Mouse (Mus musculus) mouse embryonic stem cell (cell line): ENCODE results near the gene Sorbs2.

ENCODE experiments used
- in situ Hi-C, 2 experiments: fragments of 300-500 bp; cut with MboI; formaldehyde crosslinking; loops; 1 replicate in 1 of 2; 3 replicates in 1 of 2; pipeline ENCODE4 v1.14.3; 2019 to 2020; ENCODE audit warnings: low sequenced_read_pairs in 2 of 2, low pct_unique_long_range_greater_than_20kb in 1 of 2, mixed read lengths in 1 of 2; ENCODE audit not compliant: unreplicated experiment in 1 of 2

Gene Sorbs2

DNA sequence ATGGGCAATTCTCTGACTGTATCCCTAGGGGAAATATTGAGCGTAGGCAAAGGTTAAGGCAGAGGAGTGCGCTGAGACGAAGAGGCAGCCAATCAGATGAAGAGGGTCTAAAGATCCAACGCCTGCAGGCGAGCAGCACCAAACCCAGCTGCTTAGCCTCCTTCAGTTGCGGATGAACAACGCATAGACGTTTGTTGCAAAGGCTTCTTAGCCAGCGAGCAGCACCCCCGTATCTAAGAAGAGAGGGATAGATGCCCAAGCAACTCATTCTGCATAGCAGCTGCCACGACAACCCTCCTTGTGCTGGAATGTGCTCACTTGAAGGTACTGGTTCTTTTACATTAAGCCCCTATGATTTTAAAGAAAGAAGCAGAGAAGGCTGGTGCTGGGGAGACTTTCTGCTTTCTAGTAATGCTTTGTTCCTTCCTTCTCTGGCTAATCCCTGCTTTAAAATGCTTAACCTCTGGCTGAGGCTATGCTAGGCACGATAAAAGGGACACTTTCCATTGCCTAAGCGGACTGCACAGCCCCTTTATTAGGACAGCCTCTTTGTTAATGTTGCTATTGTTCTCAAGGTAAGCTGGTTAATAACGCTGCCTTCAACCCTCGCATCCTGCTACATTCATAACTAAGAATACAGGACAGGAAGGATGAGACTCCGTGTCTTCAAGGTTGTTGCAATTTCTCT, at the start of gene Sorbs2:
Gene Sorbs2 (plus strand): TSS at position 155 of the 688 bp plus-strand sequence.
- in situ Hi-C loops: no loop called here

DNA sequence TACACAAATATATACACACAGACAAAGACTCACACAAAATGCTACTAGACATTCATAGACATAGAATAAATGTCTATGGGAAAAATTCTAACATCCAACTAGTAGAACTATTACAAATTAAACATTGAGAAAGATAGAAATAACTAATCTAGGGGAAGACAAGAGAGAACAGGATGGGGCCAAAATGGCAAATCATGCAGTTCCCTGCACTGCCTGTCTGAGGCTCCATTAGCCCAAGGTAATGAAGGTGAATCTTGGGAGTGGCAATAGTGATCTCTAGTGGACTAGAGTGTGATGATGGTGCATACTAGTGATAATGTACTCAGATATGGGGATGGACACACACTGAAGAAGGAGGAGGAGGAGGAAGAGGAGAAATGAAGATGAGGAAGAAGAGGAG, 49.7 kb upstream of the Sorbs2 start:
- in situ Hi-C loops: loop anchor here (10.0 to 25.0 kb wide), 2 partner anchors 329 to 477 kb away; partner anchors contain the start of gene Ccdc110 (in 1 of the 2)

DNA sequence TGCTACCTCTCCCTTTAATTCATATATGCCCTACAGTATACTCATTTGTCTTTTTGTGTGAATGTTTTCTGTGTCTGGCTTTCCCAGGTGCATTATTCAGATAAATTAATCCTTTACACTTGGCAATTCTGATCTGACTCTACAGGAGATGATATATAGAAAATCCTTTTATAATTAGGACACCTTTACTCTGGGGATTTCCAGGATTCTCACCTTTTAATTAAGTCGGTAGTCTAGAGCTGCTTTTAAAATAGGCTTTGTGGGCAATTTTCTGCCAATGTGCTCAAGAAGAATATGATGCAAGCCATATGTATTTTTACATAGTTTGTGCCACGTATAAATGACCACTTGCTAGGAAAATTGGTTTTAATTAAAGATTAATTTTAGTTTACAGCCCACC, 38.6 kb upstream of the Sorbs2 start:
- in situ Hi-C loops: loop anchor here (25.0 kb wide), 1 partner anchor 318 kb away; no protein-coding TSS in a partner anchor

DNA sequence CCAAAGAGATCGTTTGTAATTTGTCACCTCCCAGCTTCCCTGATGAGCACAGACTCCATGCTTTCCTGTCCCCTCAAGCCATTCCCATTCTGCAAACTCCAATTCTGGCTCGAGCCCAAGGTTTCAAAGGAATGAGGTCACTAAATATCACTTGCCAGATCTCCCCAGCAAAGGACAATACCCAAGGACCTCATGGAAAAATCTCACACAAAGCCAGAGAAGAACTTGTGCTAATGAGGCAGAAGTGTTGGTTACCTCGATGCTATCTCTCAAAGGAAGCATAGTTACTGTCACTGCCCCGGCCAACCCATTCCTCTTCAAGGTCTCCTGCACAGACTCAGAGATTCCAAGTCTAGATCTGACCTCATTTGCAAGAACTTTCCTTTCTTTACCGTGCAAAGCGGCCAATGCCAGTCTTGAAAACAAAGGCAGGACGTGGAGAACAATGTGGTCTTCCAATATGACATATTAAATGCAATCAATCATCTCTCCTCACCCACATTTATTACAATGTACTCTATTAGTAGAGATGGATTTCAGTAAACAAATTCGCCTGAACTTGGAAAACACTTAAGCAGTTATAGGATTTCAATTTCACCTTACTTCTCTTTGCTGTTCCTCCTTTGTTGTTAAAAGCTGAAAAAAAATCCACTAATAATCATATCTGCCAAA, 37.9 kb upstream of the Sorbs2 start:
- in situ Hi-C loops: loop anchor here (25.0 kb wide), 1 partner anchor 318 kb away; no protein-coding TSS in a partner anchor

DNA sequence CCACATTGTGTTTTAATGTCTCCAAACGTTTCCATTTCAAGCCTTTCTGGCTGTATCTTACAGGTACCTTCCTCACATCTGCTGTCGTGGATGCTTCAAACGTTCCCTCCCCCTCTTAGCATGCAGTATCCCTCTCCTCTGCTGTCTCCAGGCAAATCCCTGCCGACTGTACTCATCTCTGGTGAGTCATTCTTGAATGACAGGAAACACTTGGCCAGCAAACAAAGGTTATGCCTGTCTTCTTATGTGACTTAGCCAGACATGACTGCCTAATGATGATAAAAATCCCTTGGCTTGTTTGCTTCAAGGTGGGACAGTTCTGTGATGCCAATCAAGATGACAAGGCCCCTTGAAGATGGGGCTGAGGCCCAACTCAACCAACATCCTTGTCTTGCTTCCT, 26.7 kb upstream of the Sorbs2 start:
- in situ Hi-C loops: no loop called here

DNA sequence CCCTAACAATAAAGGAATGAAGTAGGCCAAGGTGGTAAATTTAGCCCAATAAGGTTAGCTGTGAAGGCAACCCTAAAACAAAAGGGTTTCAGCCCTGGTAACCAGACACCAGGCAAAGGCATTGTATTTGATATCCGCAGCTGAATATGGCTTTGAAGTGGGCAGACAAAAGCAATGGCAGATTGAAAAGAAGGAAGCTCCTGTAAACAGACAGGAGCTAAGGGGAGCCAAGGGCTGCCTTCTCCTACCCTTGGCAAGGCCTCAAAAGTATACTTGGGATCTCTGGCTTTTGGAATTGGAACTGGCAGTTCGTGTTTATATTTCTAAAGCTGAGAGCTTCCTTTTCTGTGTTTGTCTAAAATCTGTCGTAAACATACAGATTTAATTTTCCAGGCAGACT, 21.3 kb upstream of the Sorbs2 start:
- in situ Hi-C loops: no loop called here

DNA sequence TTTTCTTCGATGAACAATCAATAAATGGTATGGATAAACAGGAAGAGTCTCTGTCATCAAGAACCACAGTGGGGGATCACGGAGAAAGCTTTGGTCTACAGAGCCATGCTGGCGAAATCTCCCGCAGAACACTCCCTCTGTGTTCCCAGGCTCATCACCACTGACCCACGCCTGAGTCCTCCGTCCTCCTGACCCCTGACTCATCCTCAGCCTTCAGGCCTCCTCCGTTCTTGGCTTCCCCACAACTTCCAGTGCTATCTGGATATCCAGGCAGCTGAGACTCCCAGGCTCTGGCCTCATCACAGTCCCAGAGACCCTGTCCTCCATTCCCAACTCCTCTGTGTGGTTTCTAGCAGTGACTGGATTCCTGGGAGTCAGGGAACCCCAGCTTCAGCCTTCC, 3.6 kb upstream of the Sorbs2 start:
- in situ Hi-C loops: no loop called here

DNA sequence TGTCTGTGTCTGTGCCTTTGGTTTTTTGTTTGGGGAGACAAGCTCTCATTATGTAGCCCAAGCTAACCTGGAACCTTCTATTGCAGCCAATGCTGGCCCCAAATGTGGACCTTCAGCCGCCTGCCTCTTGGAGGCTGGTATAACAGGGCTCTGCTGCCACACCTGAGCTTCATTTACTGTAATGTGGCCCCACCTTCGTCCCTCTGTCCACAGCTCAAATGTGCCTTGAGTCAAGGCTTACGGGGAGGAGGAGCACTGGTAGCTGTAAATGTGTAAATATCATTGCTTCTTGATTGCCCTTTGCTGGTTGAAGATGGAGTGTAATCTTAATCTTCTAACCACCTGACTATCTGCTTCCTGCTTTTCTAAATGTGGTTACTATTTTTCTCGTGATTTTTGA, 1.2 kb upstream of the Sorbs2 start:
- in situ Hi-C loops: no loop called here

DNA sequence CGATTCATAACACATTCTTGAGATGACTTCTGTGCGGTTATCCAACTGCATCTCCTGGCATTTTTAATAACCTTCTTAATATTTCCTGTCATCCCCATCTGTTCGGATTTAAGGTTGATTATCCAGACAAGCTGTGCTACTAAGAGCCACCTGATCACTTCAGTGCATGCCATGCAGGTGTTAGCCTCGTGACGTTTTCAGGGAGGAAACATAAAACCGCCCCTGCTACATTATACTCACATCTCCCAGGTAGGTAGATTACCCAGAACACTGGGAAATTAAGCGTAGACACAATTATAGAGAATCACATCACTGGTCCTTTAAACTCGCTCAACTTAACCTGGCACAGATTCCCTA, 333 bp upstream of the Sorbs2 start:
- in situ Hi-C loops: no loop called here

DNA sequence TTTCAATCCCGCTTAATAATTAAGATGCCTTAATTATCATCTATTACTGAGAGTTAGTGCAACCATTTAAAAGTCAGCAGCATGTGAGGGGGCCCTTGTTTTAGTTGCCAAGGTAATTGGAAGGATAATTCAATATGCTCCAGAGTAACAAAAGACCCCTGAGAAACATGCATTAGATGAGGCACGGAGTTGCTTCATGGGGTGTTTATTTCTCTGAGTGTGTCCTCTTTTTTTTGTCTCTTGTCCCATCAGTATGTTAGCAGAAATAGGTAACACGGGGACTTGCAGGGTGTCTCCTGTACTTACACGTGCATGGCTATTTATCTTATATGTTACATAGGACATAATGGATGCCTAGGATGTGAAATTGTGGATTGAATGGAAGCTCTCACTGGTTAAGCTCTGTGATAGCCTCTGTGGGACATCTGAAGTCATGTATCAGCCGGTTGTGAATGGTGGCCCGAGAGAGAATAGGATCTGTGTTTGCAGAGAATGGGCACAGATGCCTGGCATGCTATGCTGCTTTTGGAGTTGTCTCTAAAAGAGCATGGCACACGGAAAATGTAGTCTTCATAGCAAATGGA, 1.0 kb downstream of the Sorbs2 start:
- in situ Hi-C loops: no loop called here

DNA sequence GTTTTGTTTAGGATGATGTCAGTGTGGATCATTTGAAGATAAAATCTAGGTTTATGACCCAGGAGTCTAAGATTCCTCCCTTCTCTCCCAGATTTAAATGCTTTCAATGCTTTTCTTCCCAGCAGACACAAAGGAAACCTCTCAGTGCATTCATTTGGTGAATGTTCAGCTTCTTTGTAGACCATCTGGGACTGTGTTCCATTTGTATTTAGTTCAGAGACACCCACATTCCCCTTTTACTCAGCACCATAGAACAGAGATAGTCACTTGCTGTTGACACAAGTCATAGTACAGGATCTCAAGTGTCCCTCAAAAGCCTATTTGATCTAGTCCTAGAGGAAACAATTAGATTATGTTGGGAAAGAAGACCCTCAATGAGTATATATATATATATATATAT, 4.8 kb downstream of the Sorbs2 start:
- in situ Hi-C loops: no loop called here

DNA sequence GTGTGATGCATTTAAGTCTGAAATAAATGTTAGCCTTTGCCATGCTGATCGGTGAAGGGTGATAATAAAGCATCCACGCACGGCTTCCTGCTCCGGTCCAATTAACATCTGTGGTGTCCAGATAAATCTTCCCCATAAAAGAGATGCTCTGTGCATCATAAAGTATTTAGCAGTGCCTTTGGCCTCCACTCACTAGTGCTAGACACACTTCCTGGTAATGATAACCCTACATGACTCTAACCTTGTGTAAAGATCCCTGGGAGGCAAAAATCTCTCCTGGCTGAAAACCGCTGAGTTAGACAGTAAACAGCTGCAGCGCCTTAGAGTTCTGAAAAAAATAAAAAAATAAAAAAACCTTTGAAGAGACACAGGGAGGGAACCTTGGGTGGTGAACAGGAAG, 14.0 kb downstream of the Sorbs2 start:
- in situ Hi-C loops: no loop called here

DNA sequence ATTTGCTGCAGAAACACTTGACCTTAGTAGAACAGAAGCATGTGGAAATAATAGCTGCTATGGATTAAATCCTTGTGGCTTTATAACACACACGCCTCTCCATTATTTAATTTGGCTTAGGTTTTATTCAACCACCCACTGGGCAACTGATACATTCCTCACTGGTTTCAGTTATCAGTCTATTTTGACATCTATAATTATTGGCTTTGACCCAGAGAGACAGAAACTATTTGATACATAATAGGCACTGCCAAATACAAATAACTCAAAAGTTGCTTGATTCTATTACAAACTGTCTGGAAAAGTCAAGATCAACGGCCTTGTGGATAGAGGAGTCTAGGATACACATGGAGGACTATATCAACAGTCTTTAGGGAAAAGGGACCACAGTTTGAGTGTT, 20.1 kb downstream of the Sorbs2 start:
- in situ Hi-C loops: no loop called here

DNA sequence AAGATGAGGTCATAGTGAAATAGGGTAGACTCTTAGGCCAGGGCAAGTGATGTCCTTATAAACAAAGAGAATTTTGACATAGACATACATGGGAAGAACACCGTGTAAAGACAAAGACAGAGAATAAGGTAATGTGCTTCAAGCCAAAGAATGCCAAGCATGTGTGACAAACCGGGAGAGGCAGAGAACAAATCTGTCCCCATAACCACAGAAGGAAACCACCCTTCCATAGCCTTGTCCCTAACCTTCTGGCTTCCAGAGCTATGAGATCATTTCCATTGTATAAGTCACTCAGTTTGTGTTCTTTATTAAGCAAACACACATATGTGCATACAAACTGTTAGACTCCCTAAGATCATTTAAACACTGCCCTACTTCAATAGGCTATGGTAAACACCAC, 21.3 kb downstream of the Sorbs2 start:
- in situ Hi-C loops: no loop called here

DNA sequence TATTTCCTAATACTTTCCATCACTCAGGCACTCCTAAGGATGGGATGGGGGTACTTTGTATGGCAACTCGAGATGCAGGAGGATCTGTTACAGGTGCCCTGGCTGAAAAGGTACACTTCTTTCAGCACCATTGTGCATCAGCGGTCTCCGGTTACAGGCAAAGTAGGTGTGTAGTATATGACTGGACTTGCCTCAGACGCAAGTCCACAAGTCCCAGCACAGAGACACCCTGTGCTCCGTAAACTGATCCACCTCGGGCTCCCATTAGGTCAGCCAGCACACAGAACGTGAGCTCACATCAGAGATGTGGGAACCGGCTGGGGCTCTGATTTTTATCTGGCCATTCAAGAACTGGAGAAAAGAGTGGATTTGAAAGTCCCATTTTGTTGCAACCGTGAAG, 29.0 kb downstream of the Sorbs2 start:
- in situ Hi-C loops: no loop called here

DNA sequence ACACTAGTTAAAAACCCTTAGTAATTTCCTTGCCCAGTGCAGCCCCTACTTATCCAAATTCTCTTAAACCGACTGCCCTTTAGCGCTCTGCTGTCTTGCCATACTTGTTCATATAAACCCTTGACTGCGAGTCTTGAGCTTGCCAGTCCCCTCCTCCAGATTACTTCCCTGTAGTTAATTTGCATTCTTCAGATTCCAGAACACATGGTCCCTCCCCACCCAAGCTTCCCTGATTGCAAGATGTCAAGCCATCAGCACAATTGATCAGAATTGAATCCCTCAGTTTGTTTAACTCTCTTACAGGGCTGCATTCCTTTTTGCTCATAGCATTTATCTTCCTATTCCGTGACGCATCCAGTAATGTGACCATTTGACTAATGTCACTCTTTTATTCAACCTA, 32.9 kb downstream of the Sorbs2 start:
- in situ Hi-C loops: no loop called here

DNA sequence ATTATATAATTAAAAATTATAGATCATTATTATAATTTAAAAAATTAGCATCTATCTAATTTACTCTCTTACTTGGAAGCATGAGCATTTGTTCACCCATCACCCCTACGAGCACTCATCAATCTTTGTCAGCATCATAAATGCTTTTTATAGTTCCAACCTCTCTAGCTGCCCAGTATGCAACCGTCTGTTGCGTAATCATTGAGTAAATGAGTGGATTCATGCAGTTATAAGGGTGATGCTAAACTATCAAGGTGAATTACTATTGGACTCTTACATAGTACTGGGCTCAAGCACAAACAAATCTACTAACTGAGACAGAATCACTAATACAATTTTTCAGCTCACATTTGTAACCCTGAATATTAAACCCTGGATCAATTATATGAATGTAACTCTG, 44.6 kb downstream of the Sorbs2 start:
- in situ Hi-C loops: no loop called here

DNA sequence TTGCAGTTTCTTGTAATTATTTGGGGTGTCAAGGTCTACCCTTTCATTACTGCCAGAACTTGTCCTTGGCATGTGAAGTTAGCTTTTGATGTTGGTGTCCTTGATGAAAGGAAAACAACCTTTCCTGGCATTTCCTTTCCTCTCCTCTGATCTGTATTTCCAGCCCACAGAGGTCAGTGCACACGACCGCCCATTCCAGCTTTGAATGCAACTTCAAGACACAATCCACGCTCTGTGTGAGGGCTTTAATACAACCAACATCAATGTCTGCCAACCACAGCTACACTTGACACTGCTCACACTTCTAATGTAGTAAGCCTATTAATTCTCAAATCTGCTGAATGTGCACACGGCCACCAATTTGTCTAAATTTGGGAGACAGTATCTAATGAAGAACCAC, 47.0 kb downstream of the Sorbs2 start:
- in situ Hi-C loops: no loop called here

DNA sequence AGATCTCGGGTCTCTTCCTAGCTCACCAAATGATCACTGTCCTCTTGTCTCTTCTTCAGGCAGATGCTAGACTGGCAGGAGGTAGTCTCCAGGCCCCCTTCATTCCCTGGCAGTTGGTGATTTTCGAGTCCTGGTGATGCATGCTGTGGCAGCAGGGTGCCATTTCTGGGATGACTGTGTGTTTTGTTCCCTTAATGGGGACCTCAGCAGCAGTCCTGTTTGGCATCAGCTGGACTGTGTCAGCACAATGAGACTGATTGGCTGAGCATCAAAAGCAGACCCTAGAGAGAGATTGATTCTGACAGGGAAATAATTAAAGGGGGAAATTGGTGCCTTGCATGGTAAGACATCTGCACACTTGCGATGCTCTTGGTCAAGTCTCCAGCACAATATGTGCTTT, 50.3 kb downstream of the Sorbs2 start:
- in situ Hi-C loops: no loop called here

DNA sequence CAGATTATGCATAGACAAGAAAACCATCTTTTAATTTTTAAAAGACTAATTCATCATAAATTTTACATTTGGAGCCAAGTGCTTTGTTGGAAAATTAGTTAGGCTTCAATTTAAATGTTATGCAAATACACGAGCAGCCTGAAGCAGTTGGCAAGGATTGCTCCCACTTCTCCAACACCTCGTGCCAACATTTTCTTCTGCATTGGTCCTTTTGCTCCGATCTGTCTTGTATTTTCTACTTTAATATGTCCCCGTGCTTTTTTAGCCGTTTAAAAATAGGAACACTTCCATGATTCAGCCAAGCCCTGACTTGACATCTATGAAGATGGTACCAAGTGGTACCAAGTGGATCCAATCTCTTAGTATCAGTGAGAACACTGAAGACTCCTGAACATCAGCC, 50.8 kb downstream of the Sorbs2 start:
- in situ Hi-C loops: no loop called here
